Mouse (Mus musculus) regulatory T cell (primary cell): ENCODE results near the gene Lepr.
"Not testable (repeated sequence)": the region's sequence is repeated elsewhere in the genome, so short reads cannot be mapped to it uniquely, and the experiment has no call there.

Source experiments
- in situ Hi-C: fragments of 300-600 bp; cut with MboI, MseI; formaldehyde crosslinking; loops from one replicate; pipeline ENCODE4 v1.15.1; 2025; ENCODE audit warnings: high pct_unique_total_duplicates

Lepr gene

GRCm38 (mm10) chr4:101715302-101715701 lies 1.9 kb upstream of the Lepr start:
- in situ Hi-C loops, result no loop called here

DNA sequence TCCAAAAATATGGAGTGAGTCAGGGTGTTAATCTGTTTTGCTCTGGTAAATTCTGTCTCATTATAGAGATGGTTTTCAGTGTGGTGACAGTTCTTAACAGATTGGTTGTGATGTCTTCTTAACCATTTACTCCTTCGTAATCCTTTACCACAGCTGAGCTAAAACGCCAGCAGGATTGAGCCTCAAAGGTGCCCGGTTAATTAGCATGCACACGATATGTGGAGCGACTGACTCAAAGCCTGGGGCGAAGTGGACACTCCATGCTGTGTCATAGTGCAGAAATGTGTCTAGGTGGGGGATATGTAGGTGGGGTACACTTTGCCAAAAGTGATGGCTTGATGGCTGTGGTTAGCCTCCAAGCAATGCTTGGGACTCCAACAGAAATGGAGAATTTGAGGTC lies 1.4 kb upstream of the Lepr start:
- in situ Hi-C loops, result no loop called here

DNA sequence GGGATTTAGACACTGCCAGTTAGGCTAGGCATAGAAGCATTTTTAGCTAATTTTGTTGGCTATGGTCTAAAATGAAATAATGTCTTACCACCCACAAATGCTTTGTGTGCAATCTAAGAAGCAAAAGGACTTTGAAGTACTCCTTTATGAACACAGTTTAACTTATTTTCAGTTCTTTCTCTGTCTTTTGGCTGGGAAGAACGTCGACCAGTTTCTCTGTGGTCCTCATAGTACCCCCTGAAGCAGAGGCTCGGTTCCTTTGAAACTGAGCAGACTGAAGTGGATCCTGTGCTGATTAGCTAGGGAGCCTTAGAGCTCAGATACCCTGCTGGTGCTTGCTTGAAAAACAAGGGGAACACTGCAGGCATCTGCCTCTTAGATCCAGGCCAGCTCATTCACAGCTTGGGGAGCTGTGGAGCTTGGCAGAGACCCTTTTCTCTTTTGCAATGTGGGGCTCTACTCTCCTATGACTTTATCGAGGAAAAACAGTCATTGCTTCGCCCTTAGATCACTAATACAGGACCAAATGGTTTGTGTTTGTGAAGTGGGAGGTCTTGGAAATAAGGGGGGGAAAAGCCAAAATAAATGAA lies 1.9 kb downstream of the Lepr start:
- in situ Hi-C loops, result no loop called here

- in situ Hi-C loops, result no loop called here
Observed at GRCm38 (mm10) chr4:101721705-101722104, 4.5 kb downstream of the Lepr start.

DNA sequence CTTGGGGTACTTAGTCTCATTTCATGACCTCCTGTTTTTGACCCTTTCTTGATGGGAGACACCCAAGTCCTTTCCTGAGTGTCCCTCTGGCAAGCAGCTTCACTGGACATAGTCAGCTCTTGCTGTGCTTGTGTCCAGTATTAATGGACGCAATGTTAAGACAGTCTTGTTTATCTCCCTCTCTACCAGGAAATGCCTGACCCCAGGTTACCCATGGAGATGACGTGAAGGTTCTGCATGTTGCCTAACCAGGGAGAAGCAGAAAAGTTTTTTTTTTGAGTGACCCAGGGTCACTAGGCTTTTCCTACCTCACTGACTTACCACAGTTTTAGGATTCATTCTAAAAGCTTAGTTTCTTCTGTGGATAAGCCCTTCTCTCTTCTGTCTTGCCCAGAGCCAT lies 24.8 kb downstream of the Lepr start:
- in situ Hi-C loops, result no loop called here

- in situ Hi-C loops, result no loop called here
Observed at GRCm38 (mm10) chr4:101745534-101745933, 28.3 kb downstream of the Lepr start.

GRCm38 (mm10) chr4:101760490-101760889 lies 43.3 kb downstream of the Lepr start:
- in situ Hi-C loops, result no loop called here

- in situ Hi-C loops, result not testable (repeated sequence)
Observed at GRCm38 (mm10) chr4:101843923-101844322, 126.7 kb downstream of the Lepr start, which contains the start of gene B020004J07Rik. Gene B020004J07Rik (minus strand): TSS chr4:101844023.

- in situ Hi-C loops, result no loop called here
Observed at GRCm38 (mm10) chr4:101850908-101851307, 133.7 kb downstream of the Lepr start.

GRCm38 (mm10) chr4:101860873-101861272 lies 143.7 kb downstream of the Lepr start:
- in situ Hi-C loops, result no loop called here

GRCm38 (mm10) chr4:101862289-101862688 lies 145.1 kb downstream of the Lepr start:
- in situ Hi-C loops, result no loop called here
